Mouse (Mus musculus): ENCODE measurements at regions not wholly inside any gene's neighbourhood (a gene's known extent, or its start where the extent isn't known, plus 50 kb on each side); places are given as distances from the start of the nearest gene placed in this dataset.

DNA sequence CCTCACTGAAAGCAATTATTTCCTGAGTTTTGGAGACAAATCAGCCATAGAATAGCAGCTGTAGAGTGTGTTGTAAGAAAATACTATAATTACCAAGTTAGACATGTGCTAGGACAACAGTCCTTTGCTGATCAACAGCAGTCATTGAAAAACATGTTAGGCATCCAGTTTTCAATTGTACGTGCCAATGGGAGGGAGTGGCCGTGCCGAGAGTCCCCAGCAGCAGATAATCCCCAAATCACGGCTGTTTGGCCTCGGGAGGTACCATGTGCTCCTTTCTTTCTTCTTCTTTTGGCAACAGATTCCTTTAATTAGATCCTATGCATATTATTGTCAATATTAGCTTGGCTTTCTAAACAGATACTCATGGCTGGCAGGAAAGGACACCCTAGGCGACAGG is 88.4 kb upstream of the Meis1 start:
- WGBS = 28% methylated on average over 6 of the region's 6 CpGs
- DNase-seq = no peak
- Histone ChIP-seq H3K4me3 (replicated peaks; ENCODE audit: insufficient read depth, low read depth, low read length) (no peak overlapping the region), H3K27ac (ENCODE audit: insufficient read depth, low read length) (no peak overlapping the region), H3K27me3 (ENCODE audit: control insufficient read depth, insufficient read depth, low read length) (no peaks in the 10 kb centered on the region), H3K4me1 (ENCODE audit: control insufficient read depth, insufficient read depth, low read length) (no peaks in the 10 kb centered on the region)
- TF ChIP-seq POLR2A (IDR thresholded peaks at IDR 0.05; ENCODE audit: borderline replicate concordance, insufficient read depth, low read length) = no peak
- TF ChIP-seq CTCF (IDR thresholded peaks at IDR 0.05; ENCODE audit: borderline replicate concordance, insufficient read depth, low read depth, low read length) = no peak

DNA sequence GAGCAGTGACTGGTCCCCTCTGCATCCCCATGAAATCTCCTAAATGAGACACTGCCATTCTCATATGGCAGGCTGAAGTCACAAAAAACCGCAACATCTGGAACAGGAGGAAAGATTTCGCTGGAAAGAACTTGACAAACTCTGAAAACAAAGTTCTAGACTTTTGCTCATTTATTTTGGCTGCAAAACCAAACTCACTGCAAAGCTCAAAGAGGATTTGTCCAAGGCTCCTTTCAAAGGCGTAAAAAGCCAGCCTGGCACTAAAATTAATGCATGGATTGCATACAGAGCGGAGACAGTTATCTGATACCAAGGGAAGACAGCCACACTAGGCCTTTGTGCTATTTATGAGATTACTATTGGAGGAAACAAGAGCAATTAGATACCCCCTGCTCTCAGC is 90.3 kb upstream of the Meis1 start:
- no peak overlapping the region for H3K27ac ChIP-seq (ENCODE audit: insufficient read depth, low read length)
- TF ChIP-seq CTCF (IDR thresholded peaks at IDR 0.05; ENCODE audit: borderline replicate concordance, insufficient read depth, low read depth, low read length) = no peak
- no peak for TF ChIP-seq POLR2A (IDR thresholded peaks at IDR 0.05; ENCODE audit: borderline replicate concordance, insufficient read depth, low read length)
- no peak for DNase-seq
- H3K4me3 ChIP-seq (replicated peaks; ENCODE audit: insufficient read depth, low read depth, low read length) = no peak overlapping the region
- no peaks in the 10 kb centered on the region for H3K4me1 ChIP-seq (ENCODE audit: control insufficient read depth, insufficient read depth, low read length)
- no peaks in the 10 kb centered on the region for H3K27me3 ChIP-seq (ENCODE audit: control insufficient read depth, insufficient read depth, low read length)
- 84% methylated on average over 4 of the region's 4 CpGs for WGBS

DNA sequence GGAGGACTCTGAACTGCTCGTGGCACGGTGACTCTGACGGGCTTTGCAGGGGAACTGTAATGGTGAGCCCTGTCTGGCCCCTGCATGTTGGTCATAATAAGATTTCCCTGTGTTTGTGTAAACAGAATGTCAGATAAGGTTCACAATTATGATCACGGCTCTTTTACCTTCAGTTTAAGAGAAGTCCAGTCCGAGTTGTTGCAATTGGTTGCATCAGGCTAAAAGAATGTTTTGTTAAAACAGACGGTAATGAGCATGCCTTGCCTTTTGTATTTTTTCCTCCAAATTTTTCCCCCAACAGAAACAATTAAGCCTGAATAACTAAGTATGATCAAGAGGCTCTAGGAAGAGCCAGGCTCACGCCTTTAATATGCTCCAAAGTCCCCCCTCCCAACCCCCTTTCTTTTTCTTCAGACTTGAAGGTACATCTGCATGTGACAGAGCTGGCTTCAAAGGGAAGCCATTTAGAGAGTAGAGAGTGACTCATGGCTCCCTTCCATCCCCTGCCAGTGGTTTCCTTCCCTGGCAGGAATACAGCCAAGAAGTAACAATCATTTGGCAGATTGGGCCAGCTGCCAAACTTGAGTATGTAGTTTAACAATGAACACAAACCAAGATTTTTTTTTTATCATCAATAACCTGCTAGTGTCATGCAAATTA is 93.3 kb upstream of the Meis1 start:
- no peak for DNase-seq
- WGBS = 37% methylated on average over 7 of the region's 7 CpGs
- Histone ChIP-seq H3K27ac (ENCODE audit: insufficient read depth, low read length) (no peak overlapping the region), H3K4me3 (replicated peaks; ENCODE audit: insufficient read depth, low read depth, low read length) (no peak overlapping the region), H3K4me1 (ENCODE audit: control insufficient read depth, insufficient read depth, low read length) (no peaks in the 10 kb centered on the region), H3K27me3 (ENCODE audit: control insufficient read depth, insufficient read depth, low read length) (no peaks in the 10 kb centered on the region)
- TF ChIP-seq POLR2A (IDR thresholded peaks at IDR 0.05; ENCODE audit: borderline replicate concordance, insufficient read depth, low read length) = no peak
- TF ChIP-seq CTCF (IDR thresholded peaks at IDR 0.05; ENCODE audit: borderline replicate concordance, insufficient read depth, low read depth, low read length) = no peak

- Histone ChIP-seq H3K27ac (ENCODE audit: insufficient read depth, low read length) (no peak overlapping the region), H3K4me3 (replicated peaks; ENCODE audit: insufficient read depth, low read depth, low read length) (no peak overlapping the region), H3K27me3 (ENCODE audit: control insufficient read depth, insufficient read depth, low read length) (no peaks in the 10 kb centered on the region), H3K4me1 (ENCODE audit: control insufficient read depth, insufficient read depth, low read length) (no peaks in the 10 kb centered on the region)
- TF ChIP-seq POLR2A (IDR thresholded peaks at IDR 0.05; ENCODE audit: borderline replicate concordance, insufficient read depth, low read length) (no peak), CTCF (IDR thresholded peaks at IDR 0.05; ENCODE audit: borderline replicate concordance, insufficient read depth, low read depth, low read length) (no peak)
- 82% methylated on average over 2 of the region's 2 CpGs for WGBS
- DNase-seq = no peak
Observed at GRCm38 (mm10) chr11:19117121-19117520, 98.3 kb upstream of the Meis1 start.

- Histone ChIP-seq H3K27me3 (ENCODE audit: control insufficient read depth, insufficient read depth, low read length) (no peaks in the 10 kb centered on the region), H3K4me1 (ENCODE audit: control insufficient read depth, insufficient read depth, low read length) (no peaks in the 10 kb centered on the region), H3K27ac (ENCODE audit: insufficient read depth, low read length) (no peak overlapping the region), H3K4me3 (replicated peaks; ENCODE audit: insufficient read depth, low read depth, low read length) (no peak overlapping the region)
- DNase-seq = no peak
- TF ChIP-seq POLR2A (IDR thresholded peaks at IDR 0.05; ENCODE audit: borderline replicate concordance, insufficient read depth, low read length) (no peak), CTCF (IDR thresholded peaks at IDR 0.05; ENCODE audit: borderline replicate concordance, insufficient read depth, low read depth, low read length) (no peak)
- WGBS = 70% methylated on average over 4 of the region's 4 CpGs
Observed at GRCm38 (mm10) chr11:19118258-19118657, 99.5 kb upstream of the Meis1 start.

DNA sequence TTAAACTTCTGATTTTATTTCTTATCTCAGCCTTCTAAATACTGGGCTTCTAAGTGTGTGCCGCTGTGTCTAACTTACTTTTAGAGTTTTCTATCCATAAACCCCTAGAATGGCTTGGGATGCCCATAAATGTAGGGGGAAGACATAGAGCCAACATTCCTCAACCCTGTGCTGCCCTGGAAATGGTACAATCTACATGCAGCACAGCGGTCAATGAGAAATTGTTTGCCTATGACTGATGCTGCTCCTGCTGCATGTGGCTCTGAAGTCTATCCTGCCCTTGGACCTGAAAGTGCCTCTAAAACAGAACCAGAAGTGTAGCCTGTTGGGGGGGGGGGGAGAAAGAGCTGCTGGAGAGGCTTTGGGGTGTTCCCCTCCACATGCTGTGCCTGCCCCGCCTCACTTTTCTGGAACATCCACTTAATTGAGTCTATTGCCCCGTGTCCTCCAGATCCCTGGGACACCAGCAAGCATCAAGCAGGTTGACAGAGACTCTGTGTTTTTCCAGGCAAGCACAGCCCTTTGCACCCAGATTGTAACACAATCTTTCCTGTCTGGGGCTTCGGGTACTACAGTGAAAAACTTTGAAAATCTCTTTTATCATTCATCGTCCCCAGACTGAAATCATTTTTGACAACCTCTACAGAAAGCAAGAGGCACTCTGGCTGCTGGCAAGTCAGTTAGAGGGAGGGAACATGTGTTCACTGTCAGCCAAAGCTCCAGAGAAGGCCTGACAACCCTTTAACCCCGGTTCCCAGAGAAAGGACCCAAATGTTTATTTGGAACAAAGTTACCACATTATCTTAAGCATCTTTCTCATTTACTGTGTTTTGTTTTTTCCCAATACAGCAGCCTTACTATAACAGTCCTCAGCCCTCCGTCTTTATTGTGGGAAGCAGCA is 101.4 kb upstream of the Meis1 start:
- no peaks in the 10 kb centered on the region for H3K27me3 ChIP-seq (ENCODE audit: control insufficient read depth, insufficient read depth, low read length)
- 35% methylated on average over 8 of the region's 8 CpGs for WGBS
- no peak overlapping the region for H3K4me3 ChIP-seq (replicated peaks; ENCODE audit: insufficient read depth, low read depth, low read length)
- H3K27ac ChIP-seq (ENCODE audit: insufficient read depth, low read length) = no peak overlapping the region
- H3K4me1 ChIP-seq (ENCODE audit: control insufficient read depth, insufficient read depth, low read length) = no peaks in the 10 kb centered on the region
- no peak for DNase-seq
- TF ChIP-seq CTCF (IDR thresholded peaks at IDR 0.05; ENCODE audit: borderline replicate concordance, insufficient read depth, low read depth, low read length) (no peak), POLR2A (IDR thresholded peaks at IDR 0.05; ENCODE audit: borderline replicate concordance, insufficient read depth, low read length) (no peak)

DNA sequence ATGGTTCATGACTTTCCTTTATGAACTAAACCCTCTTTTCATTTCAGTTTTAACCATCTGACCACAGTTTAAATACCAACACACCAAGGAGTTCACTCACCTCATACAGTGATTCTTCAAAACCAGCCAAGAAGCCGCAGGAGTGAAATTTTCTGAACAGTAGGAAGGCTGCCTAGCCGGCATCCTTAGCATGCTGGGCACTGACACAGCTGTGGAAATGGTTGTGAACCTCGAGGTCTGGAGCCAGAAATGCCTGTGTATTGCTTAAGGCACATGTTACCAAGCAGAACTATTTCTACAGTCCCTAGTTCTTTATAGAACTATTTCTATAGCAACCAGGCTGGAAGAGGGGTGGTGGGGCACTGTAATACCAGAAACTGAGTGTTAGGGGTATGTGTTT is 102.1 kb upstream of the Meis1 start:
- H3K4me1 ChIP-seq (ENCODE audit: control insufficient read depth, insufficient read depth, low read length) = no peaks in the 10 kb centered on the region
- DNase-seq = no peak
- H3K27me3 ChIP-seq (ENCODE audit: control insufficient read depth, insufficient read depth, low read length) = no peaks in the 10 kb centered on the region
- no peak overlapping the region for H3K27ac ChIP-seq (ENCODE audit: insufficient read depth, low read length)
- no peak overlapping the region for H3K4me3 ChIP-seq (replicated peaks; ENCODE audit: insufficient read depth, low read depth, low read length)
- TF ChIP-seq CTCF (IDR thresholded peaks at IDR 0.05; ENCODE audit: borderline replicate concordance, insufficient read depth, low read depth, low read length) (no peak), POLR2A (IDR thresholded peaks at IDR 0.05; ENCODE audit: borderline replicate concordance, insufficient read depth, low read length) (no peak)
- WGBS = 18% methylated on average over 3 of the region's 3 CpGs

All from cerebellum, adult 2 months (tissue).